Mouse (Mus musculus) urinary bladder, postnatal 36 days (tissue): ENCODE data around the gene Srl.
"Not testable (repeated sequence)": the region's sequence is repeated elsewhere in the genome, so short reads cannot be mapped to it uniquely, and the experiment has no call there.

ENCODE experiments used
- DNase-seq, 2 experiments: peaks; one replicate each; pipeline ENCODE4 v3.0.0; 2022; ENCODE audit warnings: low spot score in 2 of 2, mixed read lengths in 1 of 2

Gene Srl

DNA sequence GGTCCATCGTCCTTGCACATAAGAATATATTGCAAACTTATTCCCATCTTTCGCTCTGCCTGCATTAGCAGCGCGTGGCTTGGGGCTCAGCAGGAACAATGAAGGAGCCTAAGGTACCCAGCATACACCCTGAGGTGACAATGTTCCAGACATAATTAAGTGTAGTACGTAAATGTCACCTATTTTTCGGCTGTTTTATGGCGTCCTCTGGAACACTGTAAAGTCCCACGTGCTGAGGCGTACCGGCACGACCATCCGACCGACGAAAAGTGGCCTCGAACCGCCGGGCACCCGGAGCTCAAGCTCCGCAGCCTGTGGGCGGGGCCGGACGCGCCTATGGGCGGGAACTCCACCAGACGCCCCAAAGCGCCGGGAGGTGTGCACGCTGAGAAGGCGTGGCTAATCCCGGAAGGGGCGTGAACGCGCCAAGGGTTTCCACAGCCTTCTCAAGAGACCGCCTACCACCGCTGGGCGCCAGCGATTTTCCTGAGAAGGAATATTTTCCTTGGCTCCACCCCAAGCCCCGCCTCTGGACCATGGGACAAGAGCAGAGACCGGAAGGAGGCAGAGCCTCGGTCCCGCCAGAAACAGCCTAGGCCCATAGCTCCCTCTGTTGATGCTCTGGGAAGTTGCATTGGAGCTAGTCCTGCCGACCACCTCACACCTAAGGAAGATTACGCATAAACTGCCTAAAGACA, at the start of gene Srl:
TSS of gene Srl (minus strand) at position 316 of the 698 bp plus-strand sequence.
- peak; percentile 100 for DNase-seq

DNA sequence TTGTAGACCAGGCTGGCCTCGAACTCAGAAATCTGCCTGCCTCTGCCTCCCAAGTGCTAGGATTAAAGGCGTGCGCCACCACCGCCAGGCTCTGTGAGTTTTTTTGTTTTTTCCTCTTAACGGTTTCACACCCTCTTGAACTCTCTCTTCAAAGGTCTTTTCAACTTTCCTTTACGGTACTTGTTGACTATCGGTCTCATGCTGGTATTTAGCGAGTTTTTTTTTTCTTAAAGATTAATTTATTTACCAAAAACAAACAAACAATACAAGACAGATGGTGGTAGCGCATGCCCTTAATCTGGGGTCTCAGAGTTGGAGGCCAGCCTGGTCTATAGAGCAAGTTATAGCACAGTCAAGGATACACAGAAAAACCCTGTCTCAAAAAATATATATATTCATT, 48.6 kb upstream of the Srl start:
- DNase-seq, result no peak

DNA sequence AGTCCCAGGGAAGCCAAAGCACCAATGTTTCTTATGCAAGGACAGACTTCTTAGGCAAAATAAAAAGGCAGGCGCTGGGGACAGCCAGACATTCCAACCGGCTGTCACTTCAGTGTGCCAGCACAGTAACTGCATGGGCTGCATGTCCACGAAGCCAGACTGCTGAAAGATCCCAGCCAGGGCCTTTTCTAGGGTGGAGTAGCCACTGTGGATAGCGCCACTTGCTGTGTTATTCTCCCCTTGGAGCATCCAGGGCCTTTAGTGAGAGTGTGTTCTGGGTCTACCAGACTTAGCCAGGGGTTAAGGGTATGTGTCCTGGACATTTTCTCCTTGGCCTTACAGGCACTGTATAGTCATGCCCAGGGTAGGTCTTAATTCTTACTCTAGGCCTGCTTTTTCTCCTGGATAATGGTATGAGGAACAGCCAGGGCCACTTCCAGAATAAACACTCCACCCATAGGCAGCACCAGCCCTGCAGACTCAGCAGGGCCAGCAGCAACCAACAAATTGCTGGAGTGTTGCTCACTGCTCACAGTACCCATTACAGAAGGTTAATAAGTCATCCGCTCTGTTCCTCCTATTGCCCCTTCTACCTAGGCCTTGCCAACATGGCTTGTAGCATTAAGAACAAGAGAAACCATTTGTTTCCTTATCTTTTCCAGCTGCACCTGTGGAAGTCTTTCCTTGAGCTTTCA, 46.0 kb upstream of the Srl start:
- no peak for DNase-seq

DNA sequence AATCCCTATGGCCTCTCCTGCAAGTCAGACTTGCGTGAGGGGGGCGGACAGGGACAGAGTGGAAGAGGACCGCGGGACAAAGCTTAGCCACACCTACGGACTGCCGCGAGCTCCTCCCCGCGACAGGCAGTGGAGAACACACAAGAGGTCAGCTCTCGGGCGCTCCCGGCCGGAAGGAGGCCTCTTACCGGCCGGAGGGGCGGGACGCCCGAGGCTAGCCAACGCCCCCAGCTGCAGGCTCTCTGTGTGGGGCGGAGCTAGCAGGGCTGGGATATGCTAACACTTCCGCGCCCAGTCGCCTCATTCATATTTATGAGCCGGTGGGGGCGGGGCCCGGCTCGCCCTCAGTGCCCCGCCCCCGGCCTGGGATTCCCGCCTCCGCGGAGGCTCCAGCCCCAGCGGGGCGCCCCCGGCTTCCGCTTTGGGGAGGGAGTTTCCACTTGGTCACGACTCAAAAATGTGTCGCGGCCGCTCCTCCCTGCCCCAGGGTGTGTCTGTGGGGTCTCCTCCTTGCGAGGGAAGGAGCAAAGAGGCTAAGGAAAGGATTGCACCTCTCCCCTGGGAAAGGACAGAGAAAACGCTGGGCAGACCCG, 45.0 kb upstream of the Srl start:
- peak; percentile 95 to 97 for DNase-seq

DNA sequence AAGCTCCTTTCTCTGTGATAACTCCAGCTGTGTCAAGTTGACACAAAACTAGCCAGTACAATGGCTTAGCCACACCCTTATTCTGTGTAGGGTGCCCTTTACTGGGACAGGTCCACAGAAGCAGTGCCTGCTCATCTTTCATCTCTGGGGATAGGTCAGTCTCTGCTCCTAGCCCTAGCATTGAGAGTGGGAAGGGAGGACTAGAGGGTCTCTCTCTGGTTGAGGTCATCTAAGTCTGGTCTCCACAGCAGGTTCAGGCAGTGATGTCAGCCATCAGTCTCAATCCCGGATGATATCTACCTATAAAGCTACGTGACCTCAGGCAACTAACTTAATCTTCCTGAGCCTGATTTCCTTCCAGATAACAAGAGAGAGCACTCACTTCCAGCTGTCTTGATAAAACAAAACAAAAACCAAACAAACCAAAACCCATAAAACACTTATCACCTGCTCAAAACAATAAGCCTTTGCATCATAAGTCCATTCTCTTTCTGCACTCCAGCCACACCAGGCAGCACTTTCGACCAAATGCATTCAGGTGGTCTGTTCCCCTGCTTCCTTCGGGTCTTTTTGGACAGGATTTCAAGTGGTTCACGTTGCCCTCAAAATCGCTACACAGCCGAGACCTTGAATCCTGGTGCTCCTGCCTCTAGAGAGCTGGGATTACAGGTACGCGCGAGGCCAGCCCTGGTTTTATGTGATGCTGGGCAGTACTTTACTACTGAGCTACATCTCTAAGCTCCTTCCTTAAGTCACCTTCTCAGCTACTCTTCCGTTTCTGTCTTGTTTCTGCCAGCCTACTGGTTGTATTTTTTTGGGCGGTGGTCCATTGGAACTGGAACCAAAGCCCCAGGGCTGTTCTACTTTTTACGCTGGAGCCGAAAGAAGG, 44.3 kb upstream of the Srl start:
- DNase-seq, result no peak

DNA sequence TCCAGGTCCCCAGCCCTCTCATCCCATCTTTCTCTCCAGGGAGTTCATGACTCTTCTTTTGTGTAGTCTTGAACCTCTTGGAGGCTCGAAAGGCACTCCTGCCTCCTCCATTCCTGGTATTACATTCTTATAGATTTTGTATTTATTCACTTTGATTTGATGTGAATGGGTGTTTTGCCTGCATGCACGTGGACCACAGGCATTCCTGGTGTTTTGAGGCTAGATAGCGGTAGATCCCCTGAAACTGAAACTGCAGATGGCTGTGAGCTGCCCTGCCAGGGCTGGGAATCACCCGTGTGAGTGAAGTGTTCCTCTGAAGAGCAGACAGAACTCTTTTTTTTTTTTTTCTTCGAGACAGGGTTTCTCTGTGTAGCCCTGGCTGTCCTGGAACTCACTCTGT, 42.8 kb upstream of the Srl start:
- DNase-seq, result no peak

DNA sequence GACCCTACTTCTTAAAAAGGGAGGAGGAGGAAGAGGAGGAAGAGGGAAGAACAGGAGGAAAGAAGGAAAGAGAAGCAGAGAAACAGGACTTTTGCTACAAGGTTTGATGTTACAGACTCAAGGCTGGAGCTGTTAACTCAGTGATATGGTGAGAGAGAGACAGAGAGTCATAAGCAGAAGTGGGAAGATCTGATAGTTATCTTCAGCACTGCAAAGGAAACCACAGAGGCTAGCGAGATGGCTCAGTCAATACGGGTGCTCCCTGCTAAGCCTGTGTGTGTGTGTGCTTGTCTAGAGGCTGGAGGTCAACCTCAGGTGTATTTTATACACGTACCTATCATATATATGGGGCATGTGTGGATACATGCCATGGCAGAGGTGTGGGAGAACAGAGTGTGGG, 42.2 kb upstream of the Srl start:
- no peak for DNase-seq

DNA sequence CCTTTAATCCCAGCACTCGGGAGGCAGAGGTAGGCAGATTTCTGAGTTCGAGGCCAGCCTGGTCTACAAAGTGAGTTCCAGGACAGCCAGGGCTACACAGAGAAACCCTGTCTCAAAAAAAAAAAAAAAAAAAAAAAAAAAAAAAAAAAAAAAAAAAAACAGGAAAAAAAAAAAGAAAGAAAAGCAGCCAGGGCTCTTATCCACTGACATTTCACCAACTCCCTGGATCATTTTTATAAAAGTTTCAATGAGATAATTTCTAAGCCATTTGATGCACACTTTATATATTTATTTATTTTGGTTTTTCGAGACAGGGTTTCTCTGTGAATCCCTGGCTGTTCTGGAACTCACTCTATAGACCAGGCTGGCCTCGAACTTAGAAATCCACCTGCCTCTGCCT, 39.6 kb upstream of the Srl start:
- DNase-seq, result not testable (repeated sequence)

DNA sequence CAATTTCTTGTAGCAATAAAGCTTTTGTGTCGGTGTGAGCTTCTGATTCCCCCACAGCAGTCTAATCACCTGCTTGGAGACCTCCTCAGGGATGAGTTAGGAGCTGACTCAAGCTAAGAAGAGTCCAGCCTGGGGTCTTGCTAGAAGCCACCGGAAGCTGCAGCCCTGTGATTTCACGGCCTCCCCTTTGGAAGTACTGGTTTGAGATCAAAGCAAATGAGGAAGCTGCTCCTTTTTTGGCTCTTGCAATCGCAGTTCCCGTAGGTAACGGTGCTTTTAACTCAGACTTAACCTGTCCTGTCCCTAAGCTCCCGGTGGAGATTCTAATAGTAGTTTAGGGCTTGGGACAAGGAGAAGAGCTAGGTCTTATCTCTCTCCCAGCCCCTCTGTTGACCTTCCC, 37.0 kb upstream of the Srl start:
- no peak for DNase-seq

DNA sequence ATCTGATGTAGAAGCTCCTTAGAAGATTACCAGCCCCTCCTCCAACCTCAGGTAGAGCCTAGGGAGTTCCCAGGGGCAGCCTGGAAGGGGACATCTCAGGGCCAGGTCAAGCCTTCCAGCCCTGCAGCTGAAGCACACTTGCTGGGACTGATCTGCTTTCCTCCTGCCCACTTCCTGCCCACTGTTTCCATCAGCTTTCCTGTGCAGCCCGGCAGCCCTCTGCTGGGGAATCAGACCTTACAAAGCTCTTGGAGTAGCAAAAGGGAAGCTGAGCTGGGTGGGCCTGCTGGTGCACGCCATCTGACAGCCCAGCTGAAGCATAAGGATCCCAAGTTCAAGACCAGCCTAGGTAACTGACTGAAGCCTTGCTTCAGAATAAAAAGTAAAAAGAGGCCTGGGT, 35.3 kb upstream of the Srl start:
- no peak for DNase-seq

DNA sequence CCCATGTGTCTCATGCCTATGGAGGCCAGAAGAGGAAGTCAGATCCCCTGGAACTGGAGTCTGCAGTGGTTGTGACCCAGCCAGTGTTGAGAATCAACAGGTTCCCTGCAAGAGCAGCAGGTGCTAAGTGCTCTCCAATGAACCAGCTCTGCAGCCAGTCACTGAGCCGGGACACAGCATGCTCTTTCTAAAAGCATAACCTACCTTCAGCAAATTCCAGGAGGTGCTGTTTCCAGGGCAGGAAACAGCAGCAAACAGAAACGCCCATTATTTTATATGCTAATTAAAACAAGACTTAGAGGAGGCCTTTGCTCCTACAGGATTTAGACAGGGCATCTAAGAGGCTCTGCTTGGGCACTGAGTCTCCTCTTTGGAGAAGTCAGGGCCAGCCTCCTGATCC, 34.4 kb upstream of the Srl start:
- DNase-seq, result no peak

DNA sequence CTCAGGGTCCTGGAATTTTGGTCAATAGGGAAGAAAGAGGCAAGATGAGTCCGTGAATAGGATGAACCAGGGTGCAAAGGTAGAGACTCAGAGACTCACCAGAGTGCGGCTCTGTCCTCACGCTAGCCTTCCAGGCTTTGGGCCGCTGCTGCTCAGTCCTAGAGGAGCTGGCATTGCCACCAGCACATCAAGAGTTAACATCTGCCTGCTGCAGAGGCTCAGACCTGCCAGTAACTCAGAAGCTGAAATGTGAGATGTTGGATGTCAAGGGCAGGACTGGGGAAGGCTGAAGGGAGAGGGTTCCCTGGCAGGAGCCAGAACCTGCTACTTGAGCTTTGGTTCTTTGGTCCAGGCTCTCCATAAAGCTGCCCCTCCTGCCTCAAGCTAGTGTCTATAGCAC, 29.1 kb upstream of the Srl start:
- no peak for DNase-seq

DNA sequence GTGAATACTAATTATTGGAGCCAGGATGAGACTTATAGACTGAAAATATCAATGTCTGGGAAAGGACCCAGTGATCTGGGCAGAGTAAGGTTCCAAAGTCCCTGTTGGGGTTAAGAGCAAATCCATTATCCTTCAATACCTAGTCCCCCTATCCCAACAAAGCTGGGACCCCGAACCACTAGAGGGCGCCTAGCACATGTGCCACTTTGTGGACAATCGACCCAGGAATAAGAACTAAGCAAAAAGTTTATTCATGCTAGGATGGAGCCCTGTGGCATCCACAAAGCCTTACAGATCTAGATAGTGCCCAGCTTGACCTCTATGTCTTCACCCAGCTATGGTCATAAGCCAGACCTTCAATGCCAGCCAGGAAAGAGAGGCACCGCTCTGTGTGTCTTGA, 26.3 kb upstream of the Srl start:
- DNase-seq, result peak; percentile 73 to 83

DNA sequence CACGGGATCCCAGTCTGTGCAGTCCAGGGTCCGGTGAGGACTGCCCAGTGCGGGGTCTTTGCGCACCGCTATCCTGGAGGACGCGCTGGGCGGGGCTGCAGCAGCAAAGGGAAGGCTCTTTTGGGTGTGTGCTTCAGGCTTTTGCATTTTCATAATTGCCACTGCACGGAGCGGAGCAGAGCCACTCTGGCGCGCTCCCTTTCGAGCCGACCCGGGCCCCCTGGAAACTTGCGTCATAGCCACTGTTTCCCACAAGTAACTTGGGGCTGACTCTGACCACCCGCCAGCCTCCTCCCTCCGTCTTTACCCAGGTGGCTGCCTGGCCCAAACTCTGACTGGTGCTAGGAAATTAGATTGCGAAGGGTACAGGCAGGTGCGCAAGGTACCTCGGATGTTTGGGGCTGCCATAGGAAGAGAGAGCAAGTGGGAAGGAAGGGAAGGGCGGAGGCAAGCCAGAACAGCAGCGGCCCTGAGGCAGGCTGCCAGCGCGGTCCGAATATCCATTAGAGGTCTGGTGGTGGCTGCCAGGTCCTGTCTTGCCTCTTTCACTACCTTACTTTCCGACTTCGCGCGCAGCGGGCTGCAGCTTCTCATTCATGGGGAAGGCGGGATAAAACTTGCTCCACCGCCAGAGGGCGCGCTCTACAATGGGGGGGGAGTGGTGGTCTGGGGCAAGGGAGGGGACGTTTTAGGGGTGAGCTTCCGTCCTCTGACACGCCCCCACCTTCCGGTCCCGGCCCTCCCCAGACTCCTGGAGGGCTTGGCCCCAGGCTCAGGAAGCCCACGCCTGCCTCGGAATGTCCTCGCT, 18.7 kb upstream of the Srl start:
- peak; percentile 53 to 70 for DNase-seq

DNA sequence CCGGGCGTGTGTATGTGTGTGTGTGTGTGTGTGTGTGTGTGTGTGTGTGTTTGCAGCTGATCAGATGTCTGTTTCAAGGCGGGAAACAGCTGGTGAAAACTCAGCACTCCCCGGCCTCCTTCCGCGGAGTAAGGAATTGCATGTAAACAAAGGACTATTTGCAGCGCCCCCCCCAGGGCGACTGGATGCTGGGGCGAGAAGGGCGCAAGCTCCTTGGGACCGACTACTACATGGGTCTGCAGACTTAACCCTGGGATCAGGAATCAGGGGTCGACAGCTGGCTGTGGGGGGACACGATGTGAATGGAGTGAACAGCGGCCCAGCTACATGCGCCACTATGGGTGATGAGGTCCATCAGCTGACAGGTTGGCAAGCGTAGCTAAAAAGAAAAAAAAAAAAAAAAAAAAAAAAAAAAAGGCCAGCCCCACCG, 18.1 kb upstream of the Srl start, which contains the start of gene Tfap4:
TSS of gene Tfap4 (minus strand) at position 140 of the 430 bp plus-strand sequence.
- peak; percentile 85 to 87 for DNase-seq

DNA sequence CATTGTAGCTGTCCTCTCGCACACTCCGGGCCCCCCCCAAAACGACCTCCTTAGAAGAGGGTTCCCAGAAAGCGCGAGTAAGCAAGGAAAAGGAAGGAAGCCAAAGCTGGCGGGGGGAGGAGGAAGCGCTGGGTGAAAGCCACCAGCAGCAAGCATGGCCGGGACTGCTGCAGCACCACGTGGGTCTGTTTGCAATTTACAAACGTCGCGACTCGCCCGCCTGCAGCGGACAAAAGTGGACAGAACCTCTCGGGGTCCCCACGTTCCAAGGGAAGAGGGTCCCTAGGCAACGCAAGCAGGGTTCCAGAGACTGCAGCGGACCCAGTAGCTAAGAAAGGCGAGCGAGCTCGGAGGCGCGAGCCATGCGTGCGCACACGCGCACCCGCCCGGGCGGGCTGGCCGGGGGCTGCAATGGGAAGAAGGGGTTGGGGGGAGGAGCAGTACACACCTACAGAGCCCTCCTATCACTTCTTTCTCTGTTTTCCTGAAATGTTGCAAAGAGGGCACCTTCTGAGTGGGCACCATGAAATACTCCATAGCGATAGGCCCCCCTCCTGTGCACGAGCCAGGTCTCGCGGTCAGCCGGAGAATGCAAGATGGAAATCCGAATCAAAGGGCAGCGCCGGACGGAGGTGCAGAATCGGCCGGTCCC, 17.5 kb upstream of the Srl start:
- peak; percentile 63 to 64 for DNase-seq

DNA sequence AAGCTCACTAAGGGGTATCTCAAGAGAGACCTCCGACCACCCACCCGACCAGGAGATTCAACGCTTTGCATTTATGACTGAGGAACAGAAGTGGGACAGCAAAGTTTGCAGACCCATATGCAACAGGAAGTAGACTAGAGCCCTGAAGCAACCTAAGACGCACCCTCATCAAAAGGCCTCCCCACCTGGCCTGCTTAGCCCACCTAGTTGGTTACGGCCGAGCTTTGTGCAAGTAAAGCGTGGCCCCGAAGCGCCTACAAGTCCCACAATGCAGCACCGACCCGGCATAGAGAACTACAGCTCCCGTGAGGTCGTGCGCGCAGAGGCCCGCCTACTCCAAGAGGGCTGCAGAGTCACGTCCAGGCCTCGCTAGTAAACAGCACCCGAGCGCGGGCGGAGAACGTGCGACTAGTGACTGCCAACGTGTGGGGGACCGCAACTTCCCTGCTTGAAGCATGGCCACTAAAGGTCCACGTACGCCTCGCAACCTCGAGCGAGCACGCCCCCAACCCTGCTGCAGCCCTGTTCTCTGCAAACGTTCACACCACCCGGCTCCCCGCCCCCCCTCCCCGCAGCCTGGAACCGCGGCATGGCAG, 16.9 kb upstream of the Srl start:
- peak; percentile 87 to 93 for DNase-seq

DNA sequence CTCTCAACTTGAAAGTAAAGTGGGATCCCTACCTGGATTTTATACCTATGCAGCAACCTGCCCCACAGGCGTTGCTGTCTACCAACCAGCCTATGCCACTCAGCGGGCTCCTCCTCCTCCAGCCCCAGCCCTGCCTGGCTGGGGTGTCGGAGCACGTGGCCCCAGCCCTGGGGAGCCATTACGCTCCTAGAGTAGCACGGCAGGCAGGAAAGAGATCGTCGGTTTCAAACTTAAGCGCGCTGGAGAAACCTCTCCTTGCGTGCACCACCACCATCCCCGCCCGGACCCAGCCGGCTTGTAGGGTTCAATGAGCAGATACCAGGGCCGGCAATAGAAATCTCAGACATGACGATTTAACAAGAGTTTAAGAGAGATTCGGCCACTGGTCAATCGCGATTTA, 16.3 kb upstream of the Srl start:
- peak; percentile 65 to 77 for DNase-seq

DNA sequence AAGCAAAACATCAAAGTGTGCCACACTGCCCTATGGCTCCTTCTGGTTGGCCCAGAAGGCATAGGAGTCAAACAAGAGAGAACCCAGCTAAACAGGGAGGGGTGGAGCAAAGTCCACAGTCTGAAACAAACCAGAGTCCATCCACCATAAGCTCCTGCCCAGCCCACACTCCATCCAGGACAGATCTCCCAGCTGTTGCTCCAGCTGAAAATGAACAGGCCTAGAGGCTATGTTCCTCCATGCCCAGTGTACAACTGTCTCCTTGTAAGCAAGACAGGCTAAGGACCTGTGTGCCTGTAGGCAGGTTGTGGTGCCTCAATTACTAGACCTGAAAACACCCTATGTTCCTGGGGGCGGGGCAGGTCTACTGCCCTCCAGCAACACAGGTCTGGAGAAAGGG, 15.5 kb upstream of the Srl start:
- no peak for DNase-seq

DNA sequence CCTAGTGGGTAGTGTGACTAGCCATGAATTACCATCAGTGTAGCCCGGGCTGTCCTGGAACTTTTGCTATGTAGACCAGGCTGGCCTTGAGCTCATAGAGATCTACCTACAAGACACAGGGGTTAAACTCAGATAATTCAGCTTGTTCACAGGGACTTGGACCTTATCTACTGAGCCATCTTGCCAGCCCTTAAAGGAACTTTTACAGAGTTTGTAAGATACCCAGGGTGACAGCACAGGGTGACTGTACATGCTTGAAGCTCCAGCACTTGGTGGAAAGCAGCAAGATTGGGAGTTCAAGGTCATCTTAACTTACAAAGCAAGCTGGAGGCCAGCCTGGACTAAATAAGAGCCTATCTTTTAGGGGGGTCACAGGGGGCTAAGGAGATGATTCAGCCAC, 13.9 kb upstream of the Srl start:
- no peak for DNase-seq
